Mouse (Mus musculus): Measurements from ENCODE around the gene Il4i1. TPM values are rescaled to one million over a fixed set of nuclear protein-coding genes. Genes with fewer than 3 reads are reported as not detected.

Gene Il4i1
- total RNA-seq (2021): 1 to 10 TPM; 1.1 to 2.0 TPM
- long read RNA-seq, partial matches to known transcripts: 0 of 1 reads
- long read RNA-seq, other reads (novel, unspliced or antisense): 1 of 1 reads

DNA sequence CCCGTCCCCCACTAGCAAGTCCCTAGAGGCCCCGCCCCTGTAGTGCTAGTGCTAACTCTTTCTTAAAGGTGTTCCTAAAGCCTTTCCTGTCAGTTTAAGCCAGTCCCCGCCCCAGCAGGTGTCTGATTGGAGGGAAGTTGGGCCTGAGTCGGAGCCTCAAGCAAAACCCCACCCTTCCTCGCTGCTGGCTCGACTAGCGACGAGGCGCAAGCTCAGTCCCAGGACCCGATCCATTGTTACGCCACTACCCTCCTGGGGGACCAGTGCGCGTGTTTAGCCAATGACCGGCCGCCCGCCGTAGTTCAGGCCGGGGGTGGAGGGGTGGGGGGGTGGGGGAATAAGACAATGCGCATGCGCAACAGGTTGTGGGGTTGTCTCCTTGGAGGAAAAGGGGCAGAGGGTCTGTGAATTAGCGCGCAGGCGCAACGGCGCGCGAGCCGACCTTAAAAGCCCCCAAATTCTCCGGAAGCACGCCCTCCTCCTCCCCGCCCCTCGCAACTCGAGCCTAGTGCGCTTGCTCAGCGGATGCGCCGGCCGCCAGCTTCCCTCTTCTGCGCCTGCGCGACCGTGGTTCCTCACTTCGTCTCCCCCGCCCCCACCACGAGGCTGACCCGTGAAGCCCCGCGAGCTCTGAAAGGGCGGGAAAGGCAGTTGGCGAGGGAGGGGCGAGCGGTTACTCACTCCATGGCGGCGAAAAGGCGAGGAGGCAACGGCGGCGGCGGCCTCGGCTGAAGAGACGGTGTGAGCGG lies at the start of gene Il4i1, which contains the start of gene Nup62:
Gene Il4i1, plus strand, starts transcription at position 667 of the 749 bp plus-strand sequence.
Gene Nup62, plus strand, starts transcription at position 368 of the 749 bp plus-strand sequence.
- peak; percentile 100 for DNase-seq (ENCODE audit: low spot score in 2 of 2)

DNA sequence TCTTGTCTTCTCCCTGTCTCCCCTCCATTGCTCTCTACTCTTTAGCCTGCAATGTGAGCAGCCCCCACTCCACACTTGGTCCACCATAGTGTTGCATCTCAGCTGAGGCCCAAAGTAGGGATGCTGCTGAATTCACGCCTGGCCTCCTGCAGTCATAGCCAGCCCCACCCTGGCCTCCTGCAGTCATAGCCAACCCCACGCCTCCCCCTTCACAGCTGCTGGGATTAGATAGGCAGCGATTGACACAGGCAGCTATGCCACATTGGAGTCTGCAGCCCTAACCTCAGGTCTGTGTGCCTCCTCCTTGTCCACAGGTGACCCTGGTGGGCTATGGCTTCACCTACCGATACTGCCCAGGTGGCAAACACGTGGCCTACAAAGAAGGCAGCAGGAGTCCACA lies 48.1 kb upstream of the Il4i1 start:
- DNase-seq (ENCODE audit: low spot score in 2 of 2): no peak

DNA sequence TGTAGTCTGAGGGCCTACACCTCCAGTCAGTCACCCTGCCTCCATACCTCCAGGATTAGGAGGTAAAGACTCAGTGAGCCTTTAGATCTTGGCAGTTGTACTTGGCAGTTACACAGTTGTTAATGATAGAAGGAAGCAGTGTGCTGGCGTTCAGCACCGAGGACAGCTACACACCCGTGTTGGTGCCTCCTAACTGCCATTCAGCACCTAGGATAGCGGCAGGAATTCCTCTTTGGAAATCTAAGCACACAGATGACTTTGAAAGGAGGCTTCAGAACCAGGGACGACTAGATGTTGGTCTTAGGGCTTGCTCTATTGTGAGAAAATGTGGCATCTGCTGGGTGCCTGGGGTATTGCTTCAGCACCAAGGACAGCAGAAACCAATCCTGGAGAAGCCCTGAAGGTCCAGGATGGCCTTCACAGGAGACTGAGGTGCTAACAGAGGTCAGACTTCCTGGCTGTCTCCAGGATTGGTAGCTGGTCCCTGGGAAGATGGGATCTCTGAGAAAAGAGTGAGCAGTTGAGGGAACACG lies 46.1 kb upstream of the Il4i1 start:
- DNase-seq (ENCODE audit: low spot score in 2 of 2): peak; percentile 51 to 58

DNA sequence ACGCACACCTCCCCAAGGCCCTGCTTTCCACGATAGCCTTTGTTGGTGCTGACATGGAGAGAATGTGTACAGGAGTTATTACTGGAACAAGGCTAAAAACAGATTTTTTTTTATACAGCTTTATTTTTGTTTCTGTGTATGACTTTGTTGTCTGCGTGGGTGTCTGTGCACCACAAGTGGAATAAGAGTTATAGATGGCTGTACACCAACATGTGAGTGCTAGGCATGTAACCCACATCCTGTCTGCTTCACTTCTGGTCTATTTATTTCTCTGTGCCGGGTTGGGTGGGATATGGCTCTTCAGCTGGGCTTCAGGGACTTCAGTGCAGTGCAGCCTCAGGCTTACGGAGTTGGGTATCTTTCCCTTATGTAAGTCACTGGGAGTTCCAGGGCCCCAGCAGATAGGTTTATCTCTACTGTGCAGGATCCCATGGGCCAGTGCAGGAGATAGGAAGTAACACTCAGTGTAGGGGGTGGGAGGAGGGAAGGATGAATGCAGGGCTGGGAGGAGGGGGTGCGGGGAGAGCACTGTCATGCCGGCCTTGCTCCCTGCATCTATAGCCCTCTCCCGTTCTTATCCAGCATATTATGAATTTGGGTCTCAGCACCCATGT lies 43.5 kb upstream of the Il4i1 start:
- no peak for DNase-seq (ENCODE audit: low spot score in 2 of 2)

DNA sequence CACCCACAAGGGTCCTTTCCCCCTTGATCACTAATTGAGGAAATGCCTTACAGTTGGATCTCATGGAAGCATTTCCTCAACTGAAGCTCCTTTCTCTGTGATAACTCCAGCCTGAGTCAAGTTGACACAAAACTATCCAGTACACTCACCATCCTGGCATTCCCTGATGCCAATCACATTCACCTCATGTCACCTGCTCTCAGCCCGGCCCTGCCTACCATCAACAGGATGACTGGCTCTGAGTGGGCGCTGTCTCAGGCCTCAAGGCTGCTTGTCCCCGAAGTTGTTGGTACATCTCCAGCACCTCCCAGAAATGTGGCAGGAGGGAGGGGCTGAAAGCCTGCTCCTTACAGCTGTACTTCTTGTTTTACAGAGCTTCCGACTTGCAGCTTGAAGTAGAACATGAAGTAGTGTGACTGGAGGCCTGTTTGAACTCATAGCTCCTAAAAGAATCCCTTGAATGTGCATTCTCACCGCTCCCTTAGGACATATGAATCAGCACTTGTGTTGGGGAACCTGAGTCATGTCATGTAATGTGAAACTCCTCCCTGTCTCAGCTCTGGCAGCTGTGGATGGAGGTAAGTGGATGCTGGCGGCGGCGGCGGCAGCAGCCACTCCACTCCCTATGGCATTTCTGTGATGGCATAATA lies 39.2 kb upstream of the Il4i1 start:
- no peak for DNase-seq (ENCODE audit: low spot score in 2 of 2)

DNA sequence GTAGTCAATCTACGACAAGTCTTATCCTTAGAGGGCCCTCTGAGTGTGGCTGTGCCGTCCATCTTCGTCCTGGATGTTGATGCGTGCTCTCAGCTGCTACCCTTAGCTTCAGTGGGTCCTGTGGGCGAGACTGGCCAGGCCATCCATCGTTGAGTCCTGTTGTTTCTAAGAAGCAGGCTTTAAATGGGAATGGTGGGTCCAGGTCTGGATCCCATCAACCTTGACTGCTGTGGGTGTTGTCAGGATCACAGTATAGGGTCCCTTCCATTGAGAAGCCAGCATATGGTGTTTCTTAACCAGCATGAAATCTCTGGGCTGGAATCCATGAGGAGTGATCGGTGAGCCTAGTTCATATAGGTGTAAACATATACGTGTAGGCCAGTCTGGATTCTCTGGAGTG lies 36.1 kb upstream of the Il4i1 start:
- no peak for DNase-seq (ENCODE audit: low spot score in 2 of 2)

DNA sequence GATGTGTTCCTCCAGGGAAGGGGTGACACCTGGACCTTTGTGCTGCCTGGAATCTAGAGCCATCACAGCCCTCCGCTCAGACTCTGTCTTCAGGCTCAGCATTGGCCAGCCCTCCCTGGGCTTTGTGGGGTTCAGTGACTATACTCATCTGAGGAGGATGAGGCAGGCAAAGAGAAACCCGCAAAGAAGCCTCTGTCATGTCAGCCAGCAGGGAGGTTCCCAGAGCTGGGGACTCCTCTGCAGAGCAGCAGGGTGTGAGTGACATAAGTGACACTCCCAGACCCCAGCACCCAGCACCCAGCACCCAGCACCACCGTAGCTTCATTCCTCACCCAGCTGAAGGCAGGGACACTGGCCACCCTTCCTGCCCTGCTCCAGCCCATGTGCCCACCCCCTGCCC lies 26.7 kb upstream of the Il4i1 start:
- DNase-seq (ENCODE audit: low spot score in 2 of 2): no peak

DNA sequence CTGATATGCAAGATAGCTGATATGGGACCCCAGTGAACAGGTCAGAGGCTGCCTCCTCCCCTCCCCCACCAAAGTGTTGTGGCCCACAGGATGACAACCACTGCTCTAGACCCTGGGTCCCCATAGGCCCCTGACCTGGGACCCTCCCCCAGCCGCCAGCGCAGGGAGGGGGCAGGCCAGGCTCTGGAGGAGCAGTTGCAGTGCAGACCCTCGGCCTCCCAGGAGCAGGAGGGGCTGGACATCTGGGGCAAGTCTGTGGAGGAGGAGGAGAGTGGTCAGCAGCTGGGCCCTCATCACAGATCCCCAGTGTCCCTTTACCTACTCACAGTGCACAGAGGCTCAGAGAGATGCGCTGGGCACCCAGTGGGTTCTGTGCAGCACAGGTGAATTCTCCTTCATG lies 26.1 kb upstream of the Il4i1 start:
- DNase-seq (ENCODE audit: low spot score in 2 of 2): no peak

DNA sequence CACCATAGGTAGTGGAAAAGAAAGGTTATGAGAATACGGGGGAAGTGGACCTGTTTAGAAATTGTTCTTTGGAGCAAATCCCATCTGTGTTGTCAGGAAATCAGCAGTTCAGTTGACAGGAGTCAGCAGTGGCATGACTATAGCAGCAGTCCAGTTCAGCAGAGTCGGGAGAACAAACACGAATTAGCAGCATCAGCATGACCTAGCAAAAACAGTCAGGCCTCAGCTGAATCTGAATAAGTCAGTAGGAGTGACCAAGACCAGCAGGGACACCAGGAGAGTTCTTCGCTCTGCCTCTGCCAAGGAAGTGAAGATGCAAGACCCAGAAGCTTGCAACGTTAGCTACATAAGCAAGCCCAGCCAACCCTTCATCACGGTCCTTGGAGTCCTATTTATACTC lies 23.4 kb upstream of the Il4i1 start:
- DNase-seq (ENCODE audit: low spot score in 2 of 2): no peak

DNA sequence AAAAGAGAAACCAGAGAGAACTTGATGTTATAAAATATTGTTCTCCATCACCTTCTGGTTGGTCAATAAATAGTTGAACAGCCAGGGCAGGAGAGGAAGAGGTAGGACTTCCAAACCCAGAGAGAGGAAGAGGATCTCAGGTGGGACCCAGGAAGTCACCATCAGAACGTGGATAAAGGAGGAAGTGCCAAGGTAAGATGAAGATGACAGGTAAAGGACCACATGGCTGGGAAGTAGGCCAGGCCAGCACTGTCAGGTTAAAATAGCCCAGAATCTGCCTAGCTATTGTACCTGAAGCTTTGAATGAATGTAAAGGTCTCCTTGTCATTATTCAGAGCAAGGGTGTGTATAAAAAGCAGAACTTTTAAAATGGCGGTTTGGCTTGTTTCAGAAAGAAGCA lies 7.3 kb upstream of the Il4i1 start:
- DNase-seq (ENCODE audit: low spot score in 2 of 2): no peak

DNA sequence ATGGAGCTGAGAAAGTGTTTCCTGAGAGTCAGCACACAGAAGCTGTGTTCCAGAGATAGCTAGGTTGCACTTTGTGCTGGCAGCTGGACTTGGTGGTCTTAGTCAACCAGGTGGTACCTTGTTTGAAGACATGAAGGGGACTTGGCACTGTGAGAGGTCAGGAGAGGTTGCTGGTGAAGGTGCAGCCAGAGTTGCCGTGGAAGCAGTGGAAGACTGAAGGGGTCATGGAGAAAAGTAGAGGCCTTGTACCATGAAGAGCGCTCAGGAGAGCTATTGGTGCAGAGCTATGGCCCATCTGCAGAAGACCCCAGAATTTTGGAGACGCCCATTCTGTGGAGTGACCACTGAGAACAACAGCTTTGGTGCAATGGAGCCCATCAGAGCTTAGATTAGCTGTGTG lies 6.7 kb upstream of the Il4i1 start:
- peak in 1 of 2 experiments; percentile 0 for DNase-seq (ENCODE audit: low spot score in 2 of 2)

DNA sequence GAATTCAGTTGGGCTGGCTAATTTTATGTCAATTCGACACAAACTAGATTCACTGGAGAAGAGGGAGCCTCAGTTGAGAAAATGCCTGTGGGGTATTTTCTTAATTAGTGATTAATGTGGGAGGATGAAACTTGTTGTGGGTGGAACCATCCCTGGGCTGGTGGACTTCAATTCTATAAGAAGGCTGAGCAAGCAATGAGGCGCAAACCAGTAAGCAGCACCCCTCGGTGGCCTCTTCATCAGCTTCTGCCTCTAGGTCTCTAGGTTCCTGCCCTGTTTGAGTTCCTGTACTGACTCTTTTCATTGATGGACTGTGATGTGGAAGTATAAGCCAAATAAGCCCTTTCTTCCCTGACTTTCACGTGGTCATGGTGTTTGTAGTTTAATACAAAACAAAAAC lies 5.8 kb upstream of the Il4i1 start:
- peak in 1 of 2 experiments; percentile 2 for DNase-seq (ENCODE audit: low spot score in 2 of 2)

DNA sequence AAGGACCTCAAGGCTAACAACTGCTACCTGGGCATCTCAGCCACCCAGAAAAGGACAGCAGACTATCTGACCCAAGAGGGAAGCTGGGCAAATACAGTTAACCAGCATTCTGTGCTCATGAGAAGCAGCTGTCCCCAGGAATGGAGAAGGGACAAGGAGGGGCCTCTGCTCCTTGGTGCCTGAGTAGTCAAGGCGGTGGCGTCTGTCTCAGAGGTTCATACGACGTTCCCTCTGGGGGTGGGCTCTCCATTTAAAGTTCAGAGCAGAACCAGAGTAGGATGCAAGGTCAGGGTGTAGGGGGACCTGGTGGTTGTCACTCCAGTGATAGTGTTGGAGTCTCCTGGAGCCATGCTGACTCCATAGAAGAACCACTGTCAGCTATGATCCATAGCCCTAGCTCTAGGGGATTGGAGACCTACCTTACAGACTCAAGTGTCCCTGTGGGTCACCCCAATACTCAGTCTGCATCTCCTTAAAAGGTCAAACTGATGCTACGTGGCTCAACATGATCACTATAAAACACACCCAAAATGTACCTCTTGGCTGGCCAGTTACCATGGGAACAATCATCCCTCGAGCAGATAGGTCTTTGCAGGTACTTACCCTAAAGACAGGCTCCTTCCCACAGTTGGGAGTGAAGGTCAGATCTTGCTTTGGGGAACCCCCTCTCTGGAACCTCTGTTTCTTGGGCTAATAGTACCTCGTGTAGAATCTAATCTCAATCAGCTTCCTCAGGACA lies 5.2 kb upstream of the Il4i1 start:
- peak in 1 of 2 experiments; percentile 5 for DNase-seq (ENCODE audit: low spot score in 2 of 2)

DNA sequence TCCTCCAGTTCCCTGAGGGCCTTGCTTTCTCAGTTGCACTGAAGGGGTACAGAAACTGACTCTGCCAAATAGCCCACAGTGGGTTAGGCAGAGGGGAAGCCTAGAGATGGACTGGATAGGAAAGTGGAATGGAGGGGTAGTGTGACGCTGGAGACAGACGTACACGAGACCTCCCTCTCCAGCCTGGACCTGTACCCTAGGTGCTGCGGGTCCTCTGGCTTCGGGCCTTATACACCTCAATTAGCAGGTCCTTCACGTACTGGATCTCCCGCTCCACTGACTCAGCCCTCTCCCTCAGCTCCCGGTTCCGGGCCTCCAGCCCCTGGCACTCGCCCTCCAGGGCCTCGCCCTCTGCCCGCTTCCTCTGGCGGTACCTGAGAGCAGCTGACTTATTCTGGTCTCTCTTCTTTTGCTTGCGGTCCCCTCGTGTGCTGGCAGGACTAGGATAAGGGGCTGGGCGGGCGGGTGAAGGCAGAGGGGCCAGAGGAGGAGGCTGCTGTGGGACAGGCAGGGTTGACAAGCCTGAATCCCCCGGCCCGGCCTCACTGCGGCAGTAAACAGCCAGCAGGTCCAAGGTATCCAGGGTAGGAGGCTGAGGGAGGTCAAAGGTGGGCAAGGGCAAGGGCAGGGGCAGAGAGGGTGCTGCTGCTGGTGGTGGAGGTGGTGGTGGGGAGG lies 3.4 kb upstream of the Il4i1 start:
- peak in 1 of 2 experiments; percentile 10 for DNase-seq (ENCODE audit: low spot score in 2 of 2)

DNA sequence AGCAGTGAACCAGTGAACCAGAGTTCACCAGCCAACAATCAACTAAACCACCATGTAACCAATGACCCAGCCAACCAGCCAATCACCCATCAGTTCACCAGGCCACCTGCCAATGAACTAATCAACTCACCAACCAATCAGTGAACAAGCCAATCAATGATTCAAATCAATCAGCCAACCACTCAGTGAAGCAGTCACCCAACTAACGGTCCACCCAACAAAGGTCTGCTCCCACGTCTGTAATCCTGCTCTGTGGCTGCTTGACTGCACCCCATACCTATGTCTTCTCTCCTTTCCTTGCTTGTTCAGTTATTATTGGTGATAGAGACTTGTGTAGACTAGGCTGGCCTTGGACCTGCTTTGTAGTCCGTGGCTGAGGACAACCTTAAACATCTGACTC lies 2.2 kb upstream of the Il4i1 start:
- peak in 1 of 2 experiments; percentile 5 for DNase-seq (ENCODE audit: low spot score in 2 of 2)

DNA sequence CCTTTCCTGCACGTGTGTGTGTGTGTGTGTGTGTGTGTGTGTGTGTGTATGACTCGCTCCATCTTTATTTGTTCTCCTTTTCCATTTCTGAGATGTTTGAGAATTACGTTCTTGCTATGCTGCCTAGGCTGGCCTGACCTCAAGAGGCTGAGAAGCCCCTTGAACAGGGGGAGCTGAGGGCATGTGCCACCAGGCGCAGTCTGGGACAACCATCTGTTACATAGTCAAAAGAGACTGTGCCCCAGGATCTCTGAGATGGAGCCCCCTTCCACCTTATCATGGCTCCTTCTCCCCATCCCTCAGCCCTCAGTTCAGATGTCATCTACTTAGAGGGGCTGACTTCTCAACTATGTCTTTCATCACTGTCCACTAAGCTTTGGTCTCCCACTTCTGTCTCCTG lies 1.8 kb upstream of the Il4i1 start:
- peak in 1 of 2 experiments; percentile 10 for DNase-seq (ENCODE audit: low spot score in 2 of 2)

DNA sequence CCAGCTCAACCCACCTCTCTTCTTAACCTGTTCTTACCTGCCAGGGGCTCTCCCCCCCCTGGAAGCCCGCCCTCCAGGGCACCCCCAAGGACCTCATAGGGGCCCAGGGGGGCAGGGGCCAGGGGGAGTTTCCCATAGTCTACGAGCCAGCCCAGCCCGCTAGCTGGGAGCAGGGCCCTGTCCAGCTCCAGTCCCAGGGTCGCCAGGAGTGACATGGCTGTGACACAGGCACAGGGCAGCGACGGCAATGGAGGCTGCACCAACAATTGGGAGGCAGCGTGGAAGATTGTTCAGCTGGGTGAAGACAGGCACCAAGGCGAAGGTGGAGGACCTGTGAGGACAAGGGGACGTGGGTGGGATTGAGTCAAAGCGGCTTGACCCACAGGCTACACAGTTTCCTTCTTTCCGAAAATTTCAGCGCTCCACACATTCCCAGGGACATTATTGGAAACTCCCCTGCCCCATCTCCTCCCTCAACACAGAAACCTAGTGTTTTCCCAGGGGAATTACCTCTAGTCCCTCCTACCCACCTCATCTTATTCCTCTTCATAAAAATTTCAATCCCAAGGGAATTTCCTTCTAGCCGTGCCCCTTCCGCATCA lies 1.1 kb upstream of the Il4i1 start:
- DNase-seq (ENCODE audit: low spot score in 2 of 2): peak in 1 of 2 experiments; percentile 19

DNA sequence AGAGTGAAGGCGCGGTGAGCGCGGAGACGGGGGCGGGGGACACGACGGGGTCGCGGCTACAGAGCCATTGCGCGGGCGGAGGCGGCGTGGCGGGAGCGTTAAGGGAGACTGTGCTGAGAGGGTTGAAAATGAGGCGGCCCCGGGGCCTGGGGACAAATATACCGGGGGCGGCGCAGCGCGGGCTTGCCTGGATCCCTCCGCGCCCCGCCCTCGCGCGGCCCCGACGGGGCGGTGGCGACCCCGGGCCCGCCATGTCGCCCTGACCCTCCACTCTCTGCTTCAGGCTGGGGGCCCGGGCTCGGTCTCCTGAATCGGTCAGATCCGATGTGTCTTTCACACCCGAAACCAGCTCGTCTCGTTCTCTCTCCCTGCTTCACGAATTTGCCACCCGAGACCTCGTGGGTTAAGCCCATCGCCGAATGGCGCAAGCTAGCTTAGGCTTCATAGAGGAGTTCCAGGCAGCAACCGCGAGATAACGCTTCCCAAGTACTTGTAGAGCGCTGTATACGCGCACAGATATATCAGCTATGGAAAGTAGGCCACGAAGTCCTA lies 359 bp downstream of the Il4i1 start, which contains the start of gene Atf5:
Gene Atf5, minus strand, starts transcription at position 189 of the 552 bp plus-strand sequence.
- peak in 1 of 2 experiments; percentile 66 for DNase-seq (ENCODE audit: low spot score in 2 of 2)

DNA sequence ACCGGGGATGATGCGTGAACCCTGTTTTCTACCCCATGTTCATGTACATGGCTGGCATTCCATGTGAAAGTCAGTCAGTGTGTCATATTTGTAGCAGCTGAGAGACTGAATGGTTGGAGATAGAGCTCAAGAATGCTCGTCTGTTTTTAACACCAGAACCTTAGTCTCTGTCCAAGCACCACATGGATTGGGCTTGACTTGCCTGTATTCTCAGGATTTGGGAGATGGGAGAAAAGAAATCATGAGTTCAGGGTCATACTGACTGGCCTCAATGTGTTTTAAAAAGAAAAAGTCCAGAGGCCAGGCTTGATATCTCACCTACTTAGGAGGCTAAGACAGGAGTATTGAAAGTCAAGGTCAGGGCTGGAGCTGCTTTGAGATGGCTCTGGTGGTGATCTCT lies 1.3 kb downstream of the Il4i1 start:
- DNase-seq (ENCODE audit: low spot score in 2 of 2): peak in 1 of 2 experiments; percentile 10

DNA sequence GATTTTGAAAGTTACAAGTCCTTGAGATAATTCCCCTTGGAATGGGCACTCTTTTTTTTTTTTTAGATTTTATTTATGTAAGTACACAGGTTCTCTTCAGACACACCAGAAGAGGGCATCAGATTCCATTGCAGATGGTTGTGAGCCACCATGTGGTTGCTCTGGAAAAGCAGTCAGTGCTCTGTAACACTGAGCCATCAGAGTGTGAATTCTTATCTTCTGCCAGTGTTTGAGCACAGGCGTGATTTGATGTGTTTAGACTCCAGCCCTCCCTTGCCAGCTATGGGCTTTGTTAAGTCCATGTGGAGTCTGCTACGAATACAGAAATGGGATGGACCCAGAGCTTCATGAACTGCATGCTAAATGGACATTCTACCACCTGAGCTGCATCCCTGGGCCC lies 2.0 kb downstream of the Il4i1 start:
- DNase-seq (ENCODE audit: low spot score in 2 of 2): peak; percentile 15 to 25

Data from layer of hippocampus, postnatal 10 days (tissue).